Mouse (Mus musculus): Measurements from ENCODE around the gene Psme2. TPM values are rescaled to one million over a fixed set of nuclear protein-coding genes. Genes with fewer than 3 reads are reported as not detected.

Gene Psme2
- polyA plus RNA-seq, 1 experiment, result 104 TPM

DNA sequence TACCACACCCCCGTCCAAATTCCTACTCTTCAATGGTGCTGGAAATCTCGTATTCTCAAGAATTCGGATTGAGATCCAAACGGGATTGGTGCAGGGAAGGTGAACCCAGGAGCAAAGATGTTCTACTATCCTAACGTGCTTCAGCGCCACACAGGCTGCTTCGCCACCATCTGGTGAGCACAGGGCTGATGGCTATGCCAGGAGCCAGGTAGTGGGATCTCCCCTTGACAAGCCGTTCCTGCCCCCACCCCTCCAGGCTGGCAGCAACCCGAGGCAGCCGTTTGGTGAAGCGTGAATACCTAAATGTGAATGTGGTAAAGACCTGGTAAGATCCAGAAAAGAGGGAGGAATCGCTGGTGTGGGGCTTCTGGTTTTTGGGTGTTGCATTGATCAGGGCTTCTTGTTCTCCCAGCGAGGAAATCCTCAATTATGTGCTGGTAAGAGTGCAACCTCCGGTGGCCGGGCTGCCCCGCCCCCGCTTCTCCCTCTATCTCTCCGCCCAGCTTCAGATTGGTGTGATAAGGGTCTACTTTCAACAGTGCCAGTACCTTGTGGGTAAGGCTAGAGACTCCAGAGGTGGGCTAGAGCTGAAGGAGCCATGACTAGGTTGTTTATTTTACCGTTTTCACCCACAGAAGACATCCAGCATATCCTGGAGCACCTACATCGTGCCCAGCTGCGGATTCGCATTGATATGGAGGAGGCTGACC, 27.7 kb upstream of the Psme2 start:
- TF ChIP-seq POLR2A (IDR thresholded peaks at IDR 0.05; ENCODE audit: control insufficient read depth, extremely low read depth, insufficient read depth, low read length, poor library complexity) (no peak), CTCF (IDR thresholded peaks at IDR 0.05; ENCODE audit: borderline replicate concordance, control insufficient read depth, extremely low read depth, insufficient read depth, low read length, poor library complexity) (no peak)
- WGBS, result 20% methylated on average over 22 of the region's 22 CpGs
- Histone ChIP-seq H3K27ac (ENCODE audit: control insufficient read depth, insufficient read depth, low read length) (no peak overlapping the region; the same call in 1 of the 2 replicates), H3K4me1 (replicated peaks; ENCODE audit: control insufficient read depth, insufficient read depth, low read length) (peaks cover 8% of the 10 kb centered on the region), H3K27me3 (ENCODE audit: control insufficient read depth, insufficient read depth, low read length) (no peaks in the 10 kb centered on the region), H3K4me3 (ENCODE audit: control insufficient read depth, insufficient read depth, low read length) (peak overlapping the region; percentile 24), H3K36me3 (ENCODE audit: control insufficient read depth, insufficient read depth, low read length) (no peaks in the 10 kb centered on the region)
- no peak for DNase-seq

DNA sequence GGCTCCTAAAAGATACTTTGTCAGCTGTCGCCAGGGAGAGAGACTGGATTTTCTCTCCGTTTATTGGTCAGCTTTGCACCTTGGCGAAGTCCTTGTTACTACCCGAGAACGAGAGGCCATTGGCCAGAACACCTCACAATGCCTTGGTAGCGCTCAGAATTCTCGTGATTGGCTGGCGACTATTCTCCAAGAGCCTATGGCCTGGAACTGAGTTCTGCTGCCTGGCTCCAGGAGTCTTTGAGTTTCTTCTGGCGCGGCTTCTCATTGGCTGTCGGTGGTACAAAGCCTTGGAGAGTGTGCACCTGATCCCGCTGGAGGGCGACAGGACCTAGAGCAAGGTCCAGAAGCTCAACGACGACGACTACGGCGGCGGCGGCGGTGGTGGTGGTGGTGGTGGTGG, 26.9 kb upstream of the Psme2 start, which contains the start of gene Rec8:
TSS of gene Rec8 (plus strand) at position 216 of the 400 bp plus-strand sequence.
- 46% methylated on average over 21 of the region's 21 CpGs for WGBS
- TF ChIP-seq POLR2A (IDR thresholded peaks at IDR 0.05; ENCODE audit: control insufficient read depth, extremely low read depth, insufficient read depth, low read length, poor library complexity) (no peak), CTCF (IDR thresholded peaks at IDR 0.05; ENCODE audit: borderline replicate concordance, control insufficient read depth, extremely low read depth, insufficient read depth, low read length, poor library complexity) (no peak)
- Histone ChIP-seq H3K27ac (ENCODE audit: control insufficient read depth, insufficient read depth, low read length) (no peak within 1 kb of the TSS; the same call in 1 of the 2 replicates), H3K4me3 (ENCODE audit: control insufficient read depth, insufficient read depth, low read length) (peak within 1 kb of the TSS; percentile 24), H3K27me3 (ENCODE audit: control insufficient read depth, insufficient read depth, low read length) (no peaks in the 10 kb centered on the region), H3K4me1 (replicated peaks; ENCODE audit: control insufficient read depth, insufficient read depth, low read length) (peaks cover 8% of the 10 kb centered on the region), H3K36me3 (ENCODE audit: control insufficient read depth, insufficient read depth, low read length) (no peaks in the 10 kb centered on the region)
- DNase-seq, result no peak

DNA sequence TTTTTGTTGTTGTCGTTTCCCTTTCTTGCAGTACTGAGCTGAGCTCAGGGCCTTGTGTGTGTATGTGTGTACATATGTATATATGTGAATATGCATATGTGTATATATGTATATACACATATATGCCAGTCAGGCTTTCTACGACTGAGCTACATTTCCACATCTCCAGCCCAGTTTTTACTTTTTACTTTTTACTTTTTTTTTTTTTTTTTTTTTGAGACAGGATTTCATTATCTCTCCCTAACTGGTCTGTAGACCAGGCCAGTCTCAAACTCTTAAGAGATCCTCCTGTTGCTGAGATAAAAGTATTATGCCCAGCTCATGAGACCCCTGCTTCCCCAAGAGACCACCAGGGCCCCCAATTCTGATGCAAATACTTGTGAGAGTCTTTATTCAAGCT, 25.9 kb upstream of the Psme2 start:
- 91% methylated on average over 2 of the region's 2 CpGs for WGBS
- H3K27ac ChIP-seq (ENCODE audit: control insufficient read depth, insufficient read depth, low read length), result no peak overlapping the region
- H3K4me1 ChIP-seq (replicated peaks; ENCODE audit: control insufficient read depth, insufficient read depth, low read length), result peaks cover 8% of the 10 kb centered on the region
- no peak for DNase-seq
- H3K27me3 ChIP-seq (ENCODE audit: control insufficient read depth, insufficient read depth, low read length), result no peaks in the 10 kb centered on the region
- no peak for TF ChIP-seq CTCF (IDR thresholded peaks at IDR 0.05; ENCODE audit: borderline replicate concordance, control insufficient read depth, extremely low read depth, insufficient read depth, low read length, poor library complexity)
- TF ChIP-seq POLR2A (IDR thresholded peaks at IDR 0.05; ENCODE audit: control insufficient read depth, extremely low read depth, insufficient read depth, low read length, poor library complexity), result no peak
- H3K36me3 ChIP-seq (ENCODE audit: control insufficient read depth, insufficient read depth, low read length), result no peaks in the 10 kb centered on the region
- no peak overlapping the region for H3K4me3 ChIP-seq (ENCODE audit: control insufficient read depth, insufficient read depth, low read length)

DNA sequence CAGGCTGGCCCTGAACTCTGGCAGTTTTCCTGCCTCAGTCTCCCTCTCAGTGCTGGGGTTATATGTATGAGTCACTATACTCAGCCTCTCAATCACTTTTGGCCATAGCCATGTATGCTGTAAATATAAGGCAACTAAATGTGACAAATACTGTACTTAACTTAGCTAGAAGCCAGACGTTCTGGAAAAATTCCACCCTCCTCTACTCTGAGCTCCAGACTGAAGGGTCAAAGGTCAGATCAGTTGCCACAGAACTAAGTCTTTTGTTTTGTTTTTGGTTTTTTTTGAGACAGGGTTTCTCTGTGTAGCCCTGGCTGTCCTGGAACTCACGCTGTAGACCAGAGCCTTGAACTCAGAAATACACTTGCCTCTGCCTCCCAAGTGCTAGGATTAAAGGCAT, 25.0 kb upstream of the Psme2 start:
- H3K4me3 ChIP-seq (ENCODE audit: control insufficient read depth, insufficient read depth, low read length), result no peak overlapping the region
- TF ChIP-seq CTCF (IDR thresholded peaks at IDR 0.05; ENCODE audit: borderline replicate concordance, control insufficient read depth, extremely low read depth, insufficient read depth, low read length, poor library complexity) (no peak), POLR2A (IDR thresholded peaks at IDR 0.05; ENCODE audit: control insufficient read depth, extremely low read depth, insufficient read depth, low read length, poor library complexity) (no peak)
- H3K27me3 ChIP-seq (ENCODE audit: control insufficient read depth, insufficient read depth, low read length), result no peaks in the 10 kb centered on the region
- DNase-seq, result no peak
- WGBS, result 88% methylated on average over 2 of the region's 2 CpGs
- peaks cover 8% of the 10 kb centered on the region for H3K4me1 ChIP-seq (replicated peaks; ENCODE audit: control insufficient read depth, insufficient read depth, low read length)
- H3K36me3 ChIP-seq (ENCODE audit: control insufficient read depth, insufficient read depth, low read length), result no peaks in the 10 kb centered on the region
- no peak overlapping the region for H3K27ac ChIP-seq (ENCODE audit: control insufficient read depth, insufficient read depth, low read length)

DNA sequence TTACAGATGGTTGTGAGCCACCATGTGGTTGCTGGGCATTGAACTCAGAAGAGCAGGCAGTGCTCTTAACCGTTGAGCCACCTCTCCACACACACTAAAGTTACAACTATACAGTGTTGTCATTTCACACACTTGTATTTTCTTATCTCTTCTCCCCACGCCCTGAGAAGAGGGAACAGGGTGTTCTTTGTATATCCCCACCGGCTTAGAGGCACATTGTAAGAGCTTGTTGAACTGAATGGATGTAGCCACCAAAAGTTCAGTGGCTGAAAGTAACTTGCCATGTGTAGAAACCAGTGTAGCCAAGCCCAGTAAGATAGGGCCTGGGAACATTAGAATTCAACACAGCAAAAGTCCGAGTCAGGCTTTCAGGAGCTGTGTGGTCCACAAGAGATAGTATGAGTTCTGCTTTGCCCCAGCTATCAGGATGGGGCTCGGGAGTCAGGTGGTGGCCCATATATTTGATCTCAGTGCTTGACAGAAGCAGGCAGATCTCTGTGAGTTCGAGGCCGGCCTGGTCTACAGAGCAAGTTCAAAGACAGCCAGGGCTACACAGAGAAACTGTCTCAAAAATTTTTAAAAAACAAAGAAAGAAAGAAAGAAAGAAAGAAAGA, 23.8 kb upstream of the Psme2 start:
- Histone ChIP-seq H3K36me3 (ENCODE audit: control insufficient read depth, insufficient read depth, low read length) (peaks cover 1% of the 10 kb centered on the region; the same call in 1 of the 2 replicates), H3K27me3 (ENCODE audit: control insufficient read depth, insufficient read depth, low read length) (no peaks in the 10 kb centered on the region), H3K27ac (ENCODE audit: control insufficient read depth, insufficient read depth, low read length) (no peak overlapping the region), H3K4me1 (replicated peaks; ENCODE audit: control insufficient read depth, insufficient read depth, low read length) (peaks cover 8% of the 10 kb centered on the region), H3K4me3 (ENCODE audit: control insufficient read depth, insufficient read depth, low read length) (no peak overlapping the region)
- 94% methylated on average over 7 of the region's 7 CpGs for WGBS
- TF ChIP-seq CTCF (IDR thresholded peaks at IDR 0.05; ENCODE audit: borderline replicate concordance, control insufficient read depth, extremely low read depth, insufficient read depth, low read length, poor library complexity) (no peak), POLR2A (IDR thresholded peaks at IDR 0.05; ENCODE audit: control insufficient read depth, extremely low read depth, insufficient read depth, low read length, poor library complexity) (no peak)
- DNase-seq, result no peak

DNA sequence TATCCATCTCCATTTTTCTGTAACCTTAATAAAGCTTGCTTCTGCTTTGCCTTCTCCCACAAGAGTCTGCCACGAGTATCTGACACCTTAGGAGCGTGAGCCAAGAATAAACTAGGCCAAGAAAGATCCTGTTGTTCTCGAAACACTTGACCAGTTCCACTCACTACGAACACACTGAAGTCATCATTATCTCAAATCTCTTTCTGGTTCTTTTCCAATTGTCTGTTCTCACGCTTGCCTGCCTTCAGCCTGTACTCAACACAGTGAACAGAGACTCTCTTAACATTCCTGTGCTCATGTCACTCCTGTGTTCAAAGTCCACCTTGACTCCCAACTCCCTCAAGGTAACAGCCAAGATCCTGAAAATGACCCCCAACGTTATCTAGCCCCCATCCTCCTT, 22.4 kb upstream of the Psme2 start:
- TF ChIP-seq CTCF (IDR thresholded peaks at IDR 0.05; ENCODE audit: borderline replicate concordance, control insufficient read depth, extremely low read depth, insufficient read depth, low read length, poor library complexity), result no peak
- TF ChIP-seq POLR2A (IDR thresholded peaks at IDR 0.05; ENCODE audit: control insufficient read depth, extremely low read depth, insufficient read depth, low read length, poor library complexity), result no peak
- 88% methylated on average over 6 of the region's 6 CpGs for WGBS
- Histone ChIP-seq H3K4me1 (replicated peaks; ENCODE audit: control insufficient read depth, insufficient read depth, low read length) (peaks cover under 1% of the 10 kb centered on the region), H3K36me3 (ENCODE audit: control insufficient read depth, insufficient read depth, low read length) (peaks cover 13% of the 10 kb centered on the region; the same call in 1 of the 2 replicates), H3K27ac (ENCODE audit: control insufficient read depth, insufficient read depth, low read length) (no peak overlapping the region), H3K4me3 (ENCODE audit: control insufficient read depth, insufficient read depth, low read length) (no peak overlapping the region), H3K27me3 (ENCODE audit: control insufficient read depth, insufficient read depth, low read length) (no peaks in the 10 kb centered on the region)
- DNase-seq, result no peak
